Mouse (Mus musculus): ENCODE results near the gene Slc27a1. TPM values are rescaled to one million over a fixed set of nuclear protein-coding genes. Genes with fewer than 3 reads are reported as not detected.
A peak's percentile ranks its signal among the peaks of the same experiment; 100 is the strongest.
"Not testable (repeated sequence)": the region's sequence is repeated elsewhere in the genome, so short reads cannot be mapped to it uniquely, and the experiment has no call there.

Gene Slc27a1
- not detected in 2 replicates for total RNA-seq (2014; fragmentation: Nextera tagmentation)
- 0.12 and 0.33 TPM in 2 replicates for total RNA-seq (2017)
- not detected in 2 replicates for polyA plus RNA-seq (2012)

GRCm38 (mm10) chr8:71568387-71568937 lies at the start of gene Slc27a1:
Gene Slc27a1, plus strand, starts transcription at chr8:71568882.
- H3K4me3 ChIP-seq (ENCODE audit: low read depth, low read length), result peak within 1 kb of the TSS; percentile 47; the same call in 1 of the 2 replicates
- no peak for TF ChIP-seq POLR2AphosphoS5 (IDR thresholded peaks at IDR 0.05; ENCODE audit: insufficient replicate concordance, low read depth, low read length)
- TF ChIP-seq GATA2 (IDR thresholded peaks at IDR 0.05; ENCODE audit: borderline replicate concordance, low read depth, low read length), result no peak
- no peak for TF ChIP-seq CTCF (IDR thresholded peaks at IDR 0.05; ENCODE audit: low read depth, low read length)
- no peak for TF ChIP-seq GATA1 (IDR thresholded peaks at IDR 0.05; ENCODE audit: borderline replicate concordance, low read length)
- no peak for ATAC-seq (ENCODE audit: extremely low read depth, insufficient number of reproducible peaks, low FRiP score, poor library complexity, severe bottlenecking)

DNA sequence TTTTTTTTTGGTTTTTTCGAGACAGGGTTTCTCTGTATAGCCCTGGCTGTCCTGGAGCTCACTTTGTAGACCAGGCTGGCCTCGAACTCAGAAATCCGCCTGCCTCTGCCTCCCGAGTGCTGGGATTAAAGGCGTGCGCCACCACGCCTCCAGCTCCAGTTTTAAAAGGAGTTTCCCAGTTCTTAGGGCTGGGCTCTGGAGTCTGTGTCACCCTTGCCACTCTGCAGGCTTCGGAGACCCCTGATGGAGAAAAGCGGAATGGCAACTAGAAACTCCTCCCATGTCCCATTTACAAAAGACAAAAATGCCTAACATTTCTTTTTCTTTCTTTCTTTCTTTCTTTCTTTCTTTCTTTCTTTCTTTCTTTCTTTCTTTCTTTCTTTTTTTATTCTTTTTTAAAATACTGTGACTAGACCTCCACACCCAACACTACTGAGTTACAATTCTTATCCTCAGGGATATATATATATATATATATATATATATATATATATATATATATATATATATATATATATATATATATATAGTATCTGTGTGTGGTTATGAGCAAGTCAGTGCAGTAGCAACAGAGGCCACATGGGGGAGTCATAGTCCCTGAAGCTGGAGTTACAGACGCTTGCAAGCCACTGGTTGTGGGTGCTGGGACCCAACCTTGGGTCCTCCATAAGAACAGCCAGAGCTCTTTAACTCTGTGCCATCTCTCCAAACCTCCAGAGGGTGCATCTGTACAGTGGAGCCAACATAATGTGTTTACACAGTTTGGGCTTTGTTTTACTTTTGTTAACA lies 49.5 kb upstream of the Slc27a1 start:
- ATAC-seq (ENCODE audit: extremely low read depth, insufficient number of reproducible peaks, low FRiP score, poor library complexity, severe bottlenecking); H3K4me1 ChIP-seq (ENCODE audit: insufficient read depth, low read depth, low read length); H3K9me3 ChIP-seq (replicated peaks); DNase-seq (ENCODE audit: low spot score); H3K36me3 ChIP-seq (replicated peaks); H3K4me3 ChIP-seq (ENCODE audit: low read depth, low read length): not testable (repeated sequence)
- H3K27me3 ChIP-seq (ENCODE audit: insufficient read depth, low read length), result peaks cover 35% of the 10 kb centered on the region

More at GRCm38 (mm10) chr8:71568387-71568937, at the start of gene Slc27a1:
- peaks cover 4% of the 10 kb centered on the region for H3K9me3 ChIP-seq (replicated peaks)
- no peaks in the 10 kb centered on the region for H3K36me3 ChIP-seq (replicated peaks)
- no peak for DNase-seq (ENCODE audit: low spot score)
- H3K4me1 ChIP-seq (ENCODE audit: insufficient read depth, low read depth, low read length), result peaks cover 14% of the 10 kb centered on the region; the same call in 1 of the 2 replicates
- peaks cover 73% of the 10 kb centered on the region for H3K27me3 ChIP-seq (ENCODE audit: insufficient read depth, low read length)

GRCm38 (mm10) chr8:71521634-71522033 lies 47.0 kb upstream of the Slc27a1 start:
- no peaks in the 10 kb centered on the region for H3K36me3 ChIP-seq (replicated peaks)
- peak; percentile 45 for ATAC-seq (ENCODE audit: extremely low read depth, insufficient number of reproducible peaks, low FRiP score, poor library complexity, severe bottlenecking)
- no peaks in the 10 kb centered on the region for H3K9me3 ChIP-seq (replicated peaks)
- H3K4me3 ChIP-seq (ENCODE audit: low read depth, low read length), result no peak overlapping the region; the same call in 1 of the 2 replicates
- H3K27me3 ChIP-seq (ENCODE audit: insufficient read depth, low read length), result peaks cover 51% of the 10 kb centered on the region
- TF ChIP-seq GATA1 (IDR thresholded peaks at IDR 0.05; ENCODE audit: borderline replicate concordance, low read length) (no peak), GATA2 (IDR thresholded peaks at IDR 0.05; ENCODE audit: borderline replicate concordance, low read depth, low read length) (no peak), TAL1 (conservative IDR thresholded peaks at IDR 0.05; ENCODE audit: low read depth, low read length) (no peak), POLR2AphosphoS5 (IDR thresholded peaks at IDR 0.05; ENCODE audit: insufficient replicate concordance, low read depth, low read length) (no peak), CTCF (IDR thresholded peaks at IDR 0.05; ENCODE audit: low read depth, low read length) (peak; percentile 87)
- DNase-seq (ENCODE audit: low spot score), result peak; percentile 78
- H3K4me1 ChIP-seq (ENCODE audit: insufficient read depth, low read depth, low read length), result peaks cover 9% of the 10 kb centered on the region

GRCm38 (mm10) chr8:71525226-71526050 lies 43.2 kb upstream of the Slc27a1 start, which contains the start of gene Ccdc194:
Gene Ccdc194, minus strand, starts transcription at chr8:71525711.
- Histone ChIP-seq H3K27me3 (ENCODE audit: insufficient read depth, low read length) (peaks cover 57% of the 10 kb centered on the region), H3K4me3 (ENCODE audit: low read depth, low read length) (no peak within 1 kb of the TSS), H3K36me3 (replicated peaks) (no peaks in the 10 kb centered on the region), H3K9me3 (replicated peaks) (no peaks in the 10 kb centered on the region), H3K4me1 (ENCODE audit: insufficient read depth, low read depth, low read length) (peaks cover 13% of the 10 kb centered on the region)
- DNase-seq (ENCODE audit: low spot score), result no peak
- no peak for ATAC-seq (ENCODE audit: extremely low read depth, insufficient number of reproducible peaks, low FRiP score, poor library complexity, severe bottlenecking)
- TF ChIP-seq TAL1 (conservative IDR thresholded peaks at IDR 0.05; ENCODE audit: low read depth, low read length), result no peak
- TF ChIP-seq GATA2 (IDR thresholded peaks at IDR 0.05; ENCODE audit: borderline replicate concordance, low read depth, low read length), result no peak
- no peak for TF ChIP-seq POLR2AphosphoS5 (IDR thresholded peaks at IDR 0.05; ENCODE audit: insufficient replicate concordance, low read depth, low read length)
- TF ChIP-seq GATA1 (IDR thresholded peaks at IDR 0.05; ENCODE audit: borderline replicate concordance, low read length), result no peak
- no peak for TF ChIP-seq CTCF (IDR thresholded peaks at IDR 0.05; ENCODE audit: low read depth, low read length)

DNA sequence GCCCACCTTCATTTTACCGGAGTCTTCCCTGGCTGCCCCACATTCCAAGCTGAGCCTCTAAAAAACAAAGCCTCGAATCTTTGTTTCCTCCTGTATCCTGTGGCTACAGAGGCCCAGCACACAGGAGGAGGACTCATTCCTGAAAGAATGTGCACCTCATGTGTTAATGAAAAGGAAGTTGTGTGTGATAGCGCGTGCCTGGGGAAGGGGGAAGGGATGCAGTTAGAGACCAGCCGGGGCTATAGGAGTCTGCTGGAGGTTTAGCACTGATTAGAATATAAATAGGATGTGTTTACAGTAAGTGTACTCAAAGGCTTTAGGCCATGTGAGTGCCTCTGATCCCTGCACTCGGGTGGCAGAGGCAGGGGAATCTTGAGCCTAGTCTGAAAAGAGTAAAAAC lies 42.4 kb upstream of the Slc27a1 start:
- TF ChIP-seq POLR2AphosphoS5 (IDR thresholded peaks at IDR 0.05; ENCODE audit: insufficient replicate concordance, low read depth, low read length) (no peak), GATA2 (IDR thresholded peaks at IDR 0.05; ENCODE audit: borderline replicate concordance, low read depth, low read length) (no peak), CTCF (IDR thresholded peaks at IDR 0.05; ENCODE audit: low read depth, low read length) (no peak), TAL1 (conservative IDR thresholded peaks at IDR 0.05; ENCODE audit: low read depth, low read length) (no peak), GATA1 (IDR thresholded peaks at IDR 0.05; ENCODE audit: borderline replicate concordance, low read length) (no peak)

More for the DNA sequence above, 42.4 kb upstream of the Slc27a1 start:
- H3K4me1 ChIP-seq (ENCODE audit: insufficient read depth, low read depth, low read length), result peaks cover 12% of the 10 kb centered on the region
- no peak overlapping the region for H3K4me3 ChIP-seq (ENCODE audit: low read depth, low read length)
- DNase-seq (ENCODE audit: low spot score) (no peak), ATAC-seq (ENCODE audit: extremely low read depth, insufficient number of reproducible peaks, low FRiP score, poor library complexity, severe bottlenecking) (no peak)
- H3K27me3 ChIP-seq (ENCODE audit: insufficient read depth, low read length), result peaks cover 50% of the 10 kb centered on the region
- H3K9me3 ChIP-seq (replicated peaks), result no peaks in the 10 kb centered on the region
- H3K36me3 ChIP-seq (replicated peaks), result no peaks in the 10 kb centered on the region

Measured in G1E (cell line).